Mouse (Mus musculus): ENCODE data around the gene Cmtm2a.
"Not testable (repeated sequence)": the region's sequence is repeated elsewhere in the genome, so short reads cannot be mapped to it uniquely, and the experiment has no call there.

DNA sequence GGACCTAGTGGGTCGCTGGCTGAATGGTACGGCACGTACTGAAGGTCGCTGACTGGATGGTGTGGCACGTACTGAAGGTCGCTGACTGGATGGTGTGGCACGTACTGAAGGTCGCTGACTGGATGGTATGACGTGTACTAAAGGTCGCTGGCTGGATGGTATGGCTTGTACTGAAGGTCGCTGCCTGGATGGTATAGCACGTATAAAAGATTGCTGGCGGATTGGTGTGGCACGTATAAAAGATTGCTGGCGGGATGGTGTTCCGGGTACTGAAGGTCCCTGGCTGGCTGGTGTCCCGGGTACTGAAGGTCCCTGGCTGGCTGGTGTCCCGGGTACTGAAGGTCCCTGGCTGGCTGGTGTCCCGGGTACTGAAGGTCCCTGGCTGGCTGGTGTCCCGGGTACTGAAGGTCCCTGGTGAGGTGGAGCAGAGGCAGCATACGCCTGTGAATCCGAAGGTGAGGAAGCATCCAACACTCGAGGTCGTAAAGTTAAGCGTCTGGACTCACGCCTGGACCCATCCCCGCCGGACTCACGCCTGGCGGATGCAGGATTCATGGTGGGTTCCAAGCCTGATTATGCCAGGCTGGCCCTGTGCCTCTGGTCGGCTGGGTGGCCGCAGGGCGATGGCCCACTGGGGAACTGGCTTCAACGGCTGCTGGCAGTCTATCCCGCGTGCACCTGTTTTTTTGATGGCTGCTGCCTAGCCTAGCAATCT, 16.6 kb upstream of the Cmtm2a start, which contains the start of the genes Gm45711 and Cmtm1:
- not testable (repeated sequence) for TF ChIP-seq POLR2A, CTCF (IDR thresholded peaks at IDR 0.05; ENCODE audit: extremely low read depth, insufficient read depth, low read length)

Measured in cortical plate, adult 2 months (tissue).